Comparison of ENCODE assay signal across 20 mouse cellular contexts in genomic region chrX:57312066-57312465, GRCm38 (mm10).
"Had no signal": no experiment of that assay in that cellular context is flagged by ENCODE, and none has a peak within 500 bp of the region (broad histone marks: within the 10 kb centered on the region; RNA-seq: fewer than 3 reads in every experiment).

No protein-coding gene starts in this region.

- DNase-seq: kidney, adult 11 months; kidney, adult 8-10 months; kidney, postnatal 10 days; kidney, postnatal 36 days; layer of hippocampus, postnatal 36 days; liver, postnatal 0 days; lung, postnatal 10 days; lung, postnatal 36 days had no signal

- ATAC-seq: intestine, embryonic 15.5 days; liver, postnatal 0 days; midbrain, embryonic 13.5 days; midbrain, embryonic 16.5 days had no signal

- H3K27ac ChIP-seq: intestine, embryonic 15.5 days; kidney, embryonic 15.5 days; left cerebral cortex, adult 2 months; liver, embryonic 14.5 days; lung, embryonic 15.5 days; midbrain, embryonic 10.5 days; midbrain, embryonic 13.5 days; neural tube, embryonic 13.5 days; stomach, postnatal 0 days had no signal

- H3K4me2 ChIP-seq: intestine, embryonic 15.5 days; kidney, embryonic 15.5 days; lung, embryonic 15.5 days; midbrain, embryonic 13.5 days; neural tube, embryonic 13.5 days had no signal

- H3K9me3 ChIP-seq: intestine, embryonic 15.5 days; kidney, embryonic 15.5 days; lung, embryonic 15.5 days; megakaryocyte, embryonic 14.5 days; midbrain, embryonic 10.5 days; midbrain, embryonic 13.5 days; neural tube, embryonic 13.5 days had no signal

- H3K4me1 ChIP-seq: intestine, embryonic 15.5 days; kidney, embryonic 15.5 days; lung, embryonic 15.5 days; midbrain, embryonic 10.5 days; midbrain, embryonic 13.5 days; neural tube, embryonic 13.5 days had no signal

- H3K27me3 ChIP-seq: intestine, embryonic 15.5 days; kidney, embryonic 15.5 days; lung, embryonic 15.5 days; midbrain, embryonic 13.5 days; neural tube, embryonic 13.5 days had no signal

- H3K4me3 ChIP-seq: intestine, embryonic 15.5 days; kidney, embryonic 15.5 days; left cerebral cortex, adult 2 months; lung, embryonic 15.5 days; megakaryocyte, embryonic 14.5 days; midbrain, embryonic 10.5 days; midbrain, embryonic 13.5 days; myocyte; neural tube, embryonic 13.5 days had no signal

- H3K36me3 ChIP-seq: intestine, embryonic 15.5 days; kidney, embryonic 15.5 days; lung, embryonic 15.5 days; midbrain, embryonic 10.5 days; midbrain, embryonic 13.5 days; neural tube, embryonic 13.5 days had no signal

- H3K9ac ChIP-seq: intestine, embryonic 15.5 days; kidney, embryonic 15.5 days; liver, embryonic 14.5 days; liver, postnatal 0 days; lung, embryonic 15.5 days; midbrain, embryonic 13.5 days; neural tube, embryonic 13.5 days had no signal
